Mouse (Mus musculus) cortical plate, adult 2 months (tissue): ENCODE measurements around the gene Ski. TPM values are rescaled to one million over a fixed set of nuclear protein-coding genes. Genes with fewer than 3 reads are reported as not detected.
"Not testable (repeated sequence)": the region's sequence is repeated elsewhere in the genome, so short reads cannot be mapped to it uniquely, and the experiment has no call there.

Source experiments
- H3K27ac ChIP-seq: fragments of 200-500 bp; 2 replicates; pipeline ENCODE4 v1.5.1; 2012; ENCODE audit warnings: low read length, control low read depth, inconsistent platforms; ENCODE audit not compliant: insufficient read depth
- H3K4me1 ChIP-seq: fragments of 200-500 bp; 2 replicates; pipeline ENCODE4 v1.6.1; 2011; ENCODE audit warnings: low read length; ENCODE audit not compliant: control insufficient read depth, insufficient read depth
- H3K4me3 ChIP-seq: fragments of 200-500 bp; 2 replicates; pipeline ENCODE4 v1.5.1; 2011; ENCODE audit warnings: mild to moderate bottlenecking, low read length, control low read depth; ENCODE audit not compliant: insufficient read depth
- CTCF ChIP-seq: fragments of 200-500 bp; IDR thresholded peaks from 2 replicates; pipeline ENCODE4 v1.5.1; 2011; ENCODE audit warnings: mild to moderate bottlenecking, control low read depth, low read length; ENCODE audit not compliant: insufficient read depth; ENCODE audit errors: extremely low read depth
- POLR2A ChIP-seq: fragments of 200-500 bp; IDR thresholded peaks from 2 replicates; pipeline ENCODE4 v1.6.1; 2011; ENCODE audit warnings: mild to moderate bottlenecking, low read length, control low read depth; ENCODE audit not compliant: insufficient read depth; ENCODE audit errors: extremely low read depth
- polyA plus RNA-seq: library from polyadenylated mRNA; depleted of rRNA; stranded (reverse); fragments of >200 nt; gene quantifications from 2 replicates; pipeline ENCODE4 v1.2.3, GENCODE M21; 2012

Gene Ski
- polyA plus RNA-seq, 1 experiment: 70.3 TPM

DNA sequence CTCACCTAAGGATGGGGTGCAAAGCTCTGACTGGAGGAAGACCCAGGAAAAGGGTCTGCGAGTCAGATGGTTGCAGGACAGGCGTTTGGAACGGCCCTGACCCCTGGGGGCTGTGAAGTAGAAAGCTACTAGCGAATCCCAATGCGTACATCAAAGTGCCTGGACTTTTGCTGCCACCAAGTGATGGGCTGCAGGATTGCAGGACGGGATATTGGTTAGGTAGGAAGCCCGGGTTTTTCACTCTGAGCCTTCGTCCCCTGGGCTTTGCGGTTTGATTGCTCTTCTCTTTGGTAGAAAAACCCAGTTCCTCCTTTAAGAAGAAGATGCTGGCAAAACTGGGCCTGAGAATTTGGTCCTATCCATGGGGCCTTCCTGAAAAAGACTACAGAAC, 26.9 kb upstream of the Ski start:
- TF ChIP-seq POLR2A (no peak), CTCF (peak; percentile 100)
- peaks cover 13% of the 10 kb centered on the region for H3K4me1 ChIP-seq

DNA sequence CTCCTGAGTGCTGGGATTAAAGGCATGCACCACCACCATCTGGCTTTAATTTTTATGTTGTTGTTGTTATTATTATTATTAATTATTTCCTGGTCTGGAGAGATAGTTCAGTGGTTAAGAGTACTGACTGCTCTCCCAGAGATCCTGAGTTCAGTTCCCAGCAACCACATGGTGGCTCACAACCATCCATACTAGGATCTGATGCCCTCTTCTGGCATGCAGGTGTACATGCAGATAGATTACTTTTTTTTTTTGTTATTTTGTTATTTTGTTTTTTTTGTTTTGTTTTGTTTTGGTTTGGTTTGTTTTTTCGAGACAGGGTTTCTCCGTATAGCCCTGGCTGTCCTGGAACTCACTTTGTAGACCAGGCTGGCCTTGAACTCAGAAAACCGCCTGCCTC, 25.7 kb upstream of the Ski start:
- H3K4me3 ChIP-seq, H3K27ac ChIP-seq: not testable (repeated sequence)
- peaks cover 16% of the 10 kb centered on the region for H3K4me1 ChIP-seq

More for the DNA sequence above, 26.9 kb upstream of the Ski start:
- peak overlapping the region; percentile 58 for H3K4me3 ChIP-seq
- H3K27ac ChIP-seq: peak overlapping the region; percentile 79

DNA sequence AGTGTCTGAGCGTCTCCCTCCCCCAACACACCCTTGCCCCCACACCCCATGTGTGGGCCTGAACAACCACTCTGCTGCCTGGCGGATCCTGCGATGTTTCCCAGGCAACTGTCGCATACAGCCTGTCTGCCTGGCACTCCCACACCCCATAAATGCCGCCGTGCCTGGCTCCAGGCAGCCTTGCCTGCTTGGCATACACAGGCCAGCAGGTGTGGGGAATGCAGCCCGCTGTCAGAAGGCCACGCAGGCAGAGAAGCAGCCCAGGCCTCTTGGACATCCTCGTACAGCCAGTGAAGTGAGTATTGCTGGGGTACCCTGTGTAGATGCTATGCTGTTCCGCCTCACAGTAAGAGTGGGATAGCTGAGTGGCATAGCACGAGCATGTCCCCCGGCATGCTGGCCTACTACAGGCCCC, 24.3 kb upstream of the Ski start:
- Histone ChIP-seq H3K4me1 (peaks cover 13% of the 10 kb centered on the region), H3K27ac (peak overlapping the region; percentile 41), H3K4me3 (0 out of 2 replicates have a peak overlapping the region, but pooled peaks have one; percentile 2)
- no peak for TF ChIP-seq CTCF
- TF ChIP-seq POLR2A: peak; percentile 35; the same call in 1 of the 2 replicates

DNA sequence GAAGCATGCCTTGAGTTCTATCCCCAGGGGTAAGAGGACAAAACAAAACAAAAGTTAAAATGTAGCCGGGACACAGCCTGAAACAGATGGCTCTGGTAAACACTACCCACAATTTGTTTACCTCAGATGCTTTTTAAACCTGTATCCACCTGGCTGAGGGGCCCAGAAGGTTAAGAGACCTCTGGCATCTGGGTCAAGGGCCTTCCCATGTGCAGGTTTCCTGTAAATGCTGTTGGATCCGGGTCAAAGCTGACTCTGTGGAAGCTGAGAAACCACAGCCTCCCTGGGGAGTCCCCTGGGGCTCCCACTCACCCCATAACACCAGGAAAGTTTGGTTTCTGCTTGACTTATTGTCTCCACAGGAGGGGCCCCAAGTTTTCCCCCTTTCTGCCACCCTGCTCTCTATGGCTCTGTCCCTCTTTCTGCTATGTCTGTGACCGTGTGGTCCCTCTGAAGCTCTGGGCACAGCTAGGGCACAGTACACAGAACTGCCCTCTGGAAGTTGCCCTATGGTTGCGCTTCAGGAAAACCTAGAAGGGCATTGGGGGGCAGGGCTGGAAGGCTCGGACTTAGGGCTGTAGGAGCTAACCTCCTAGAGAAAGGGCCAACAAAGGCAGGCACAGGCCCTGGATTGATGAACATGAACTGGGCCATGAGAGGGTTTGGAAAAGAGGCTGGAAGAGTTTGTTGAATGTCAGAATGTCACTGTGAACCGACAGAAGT, 23.5 kb upstream of the Ski start:
- no peak overlapping the region for H3K4me3 ChIP-seq
- TF ChIP-seq POLR2A: no peak
- TF ChIP-seq CTCF: no peak
- 0 out of 2 replicates have a peak overlapping the region, but pooled peaks have one; percentile 11 for H3K27ac ChIP-seq
- H3K4me1 ChIP-seq: peaks cover 11% of the 10 kb centered on the region

DNA sequence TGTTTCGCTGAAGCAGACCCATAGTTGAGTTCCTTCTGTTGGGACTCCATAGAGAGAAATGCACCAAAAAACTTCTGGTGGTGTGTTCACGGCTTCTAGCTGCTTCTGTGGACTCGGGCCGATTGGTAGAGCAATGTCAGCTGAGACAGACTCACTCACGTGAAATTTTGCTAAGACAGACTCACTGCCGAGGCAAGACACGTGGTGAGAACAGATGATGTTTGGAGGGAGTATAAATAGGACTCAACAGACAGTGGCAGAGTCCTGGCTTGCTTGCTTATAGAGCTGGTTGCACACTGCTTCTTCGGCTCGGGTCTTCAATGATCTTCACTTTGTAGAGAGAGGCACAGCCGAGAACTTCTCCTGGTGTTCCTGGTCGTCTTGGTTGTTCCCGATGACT, 20.8 kb upstream of the Ski start:
- Histone ChIP-seq H3K4me1 (peaks cover 7% of the 10 kb centered on the region), H3K4me3 (no peak overlapping the region), H3K27ac (no peak overlapping the region)
- TF ChIP-seq CTCF (no peak), POLR2A (no peak)

DNA sequence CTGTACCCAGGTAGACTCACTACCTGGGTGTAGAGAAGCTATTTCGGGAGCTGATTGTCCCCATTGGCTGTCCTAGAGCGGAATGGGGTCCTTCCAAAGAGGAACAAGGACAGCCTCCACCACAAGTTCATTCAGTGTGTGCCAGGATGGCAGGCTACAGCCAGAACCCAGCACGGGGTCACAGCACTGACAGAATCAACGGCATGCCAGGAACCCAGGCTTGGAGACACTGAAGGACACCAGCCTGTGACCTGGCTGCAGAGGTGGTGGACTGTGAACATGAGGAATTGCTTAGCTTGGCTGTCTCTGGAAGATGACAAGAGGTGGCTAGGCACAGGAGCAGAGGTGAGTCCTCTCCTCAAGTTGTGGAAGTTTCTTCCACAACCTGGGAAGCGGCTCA, 19.9 kb upstream of the Ski start:
- no peak overlapping the region for H3K27ac ChIP-seq
- peaks cover 7% of the 10 kb centered on the region for H3K4me1 ChIP-seq
- H3K4me3 ChIP-seq: no peak overlapping the region
- TF ChIP-seq POLR2A (no peak), CTCF (no peak)

DNA sequence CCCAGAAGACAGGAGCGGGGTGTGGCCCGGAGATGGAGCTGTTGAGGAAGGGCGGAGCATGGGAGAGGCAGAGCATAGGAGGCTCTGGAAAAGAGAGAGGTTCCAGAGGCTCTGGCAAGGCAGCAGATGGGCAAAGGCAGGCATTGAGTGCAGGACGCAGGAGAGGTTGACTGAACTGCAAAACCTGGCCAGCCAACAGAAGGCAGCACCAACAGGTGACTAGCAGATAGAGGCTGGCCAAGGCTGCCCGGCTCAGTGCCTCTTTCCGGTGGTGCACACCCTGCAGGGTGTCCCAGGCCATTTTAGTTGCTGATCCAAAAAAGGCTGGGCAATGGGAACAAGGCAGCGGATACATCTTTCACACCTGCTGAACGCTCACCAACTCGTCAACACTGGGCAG, 19.4 kb upstream of the Ski start:
- Histone ChIP-seq H3K27ac (no peak overlapping the region), H3K4me1 (peaks cover 7% of the 10 kb centered on the region), H3K4me3 (no peak overlapping the region)
- TF ChIP-seq CTCF (no peak), POLR2A (no peak)

DNA sequence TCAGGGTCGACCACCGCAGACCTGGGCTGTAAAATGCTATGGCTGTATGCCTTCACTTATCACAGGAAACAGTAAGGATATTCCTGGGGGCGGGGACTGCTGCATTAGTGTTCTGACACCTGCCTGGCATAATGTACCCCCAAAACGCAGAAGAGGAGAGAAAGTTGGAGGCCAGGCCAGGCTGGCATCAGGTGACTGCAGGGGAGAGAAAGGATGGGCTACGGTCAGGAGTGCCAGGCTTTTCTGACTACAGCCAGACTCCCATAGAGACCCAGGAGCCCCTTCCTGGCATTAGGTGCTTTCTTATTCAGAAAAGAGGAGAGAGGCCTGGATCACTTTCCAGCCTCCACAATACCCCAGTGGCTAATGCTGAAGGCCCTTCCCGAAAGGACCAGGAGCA, 17.1 kb upstream of the Ski start:
- Histone ChIP-seq H3K27ac (no peak overlapping the region), H3K4me3 (no peak overlapping the region), H3K4me1 (peaks cover 12% of the 10 kb centered on the region)
- TF ChIP-seq POLR2A: no peak
- TF ChIP-seq CTCF: no peak

DNA sequence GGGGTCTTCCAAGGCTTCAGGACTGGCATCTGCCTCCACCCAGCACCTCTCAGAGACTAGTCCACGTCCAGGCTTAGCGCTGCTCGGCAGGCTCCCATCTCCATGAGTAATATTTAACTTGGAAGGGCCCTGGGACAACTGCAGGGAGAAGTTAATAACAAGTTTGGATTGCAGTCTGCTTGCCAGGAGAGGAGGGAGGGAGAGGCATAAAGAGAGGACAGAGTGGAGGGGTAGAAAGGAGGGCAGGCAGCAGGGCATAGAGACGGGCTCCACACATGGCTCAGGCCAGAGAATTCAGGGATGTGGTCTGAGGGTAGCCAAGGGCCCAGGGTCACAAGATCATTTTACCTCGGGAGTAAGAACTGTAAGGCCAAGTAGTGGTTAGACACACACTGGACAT, 15.9 kb upstream of the Ski start:
- Histone ChIP-seq H3K4me3 (no peak overlapping the region), H3K4me1 (peaks cover 19% of the 10 kb centered on the region), H3K27ac (no peak overlapping the region)
- TF ChIP-seq CTCF (no peak), POLR2A (no peak)

DNA sequence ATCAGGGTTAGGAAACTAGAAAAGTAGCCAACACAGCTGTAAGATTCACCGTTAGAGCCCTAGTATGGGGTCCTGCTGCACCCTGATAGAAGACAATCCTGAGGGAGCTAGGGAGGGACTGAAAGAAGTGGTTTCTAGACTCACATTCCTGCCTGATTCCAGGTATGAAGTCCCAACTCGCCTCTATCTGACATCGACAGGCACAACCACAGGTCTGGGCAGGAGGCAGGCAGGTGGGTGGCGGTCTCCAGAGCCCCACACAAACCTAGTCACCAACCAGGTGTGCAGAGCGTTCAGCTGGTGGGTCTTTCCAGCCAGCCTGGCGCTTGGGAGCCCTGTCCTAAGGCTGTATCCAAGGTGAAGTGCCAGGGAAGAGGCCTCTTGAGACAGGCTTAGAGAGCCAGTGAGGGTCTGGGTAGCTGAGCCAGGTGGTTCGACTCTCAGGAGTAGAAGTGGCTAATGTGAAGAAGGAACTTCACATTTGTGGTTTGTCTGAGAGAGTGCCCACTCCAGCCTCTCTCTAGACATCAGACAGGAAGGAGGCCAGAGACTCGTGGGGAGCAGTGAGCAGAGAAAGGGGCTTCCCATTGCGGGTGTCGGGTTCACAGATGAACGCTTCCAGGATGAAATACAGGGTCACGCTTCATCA, 14.5 kb upstream of the Ski start:
- no peak for TF ChIP-seq POLR2A
- no peak for TF ChIP-seq CTCF
- H3K27ac ChIP-seq: no peak overlapping the region
- no peak overlapping the region for H3K4me3 ChIP-seq
- H3K4me1 ChIP-seq: peaks cover 21% of the 10 kb centered on the region
